Mouse (Mus musculus) c-Kit-negative CD71-positive TER-119-positive erythroid progenitor cells, embryonic 14.5 days (primary cell): ENCODE measurements around the gene Fkbpl.

Experiments used
- DNase-seq: peaks from one replicate; pipeline ENCODE4 v3.0.0-alpha.2; 2013; ENCODE audit warnings: low read depth, low spot score

The Fkbpl gene

GRCm38 (mm10) chr17:34692906-34693305, 48.3 kb downstream of the Fkbpl start:
- DNase-seq: no peak
